Mouse (Mus musculus): ENCODE measurements at regions not wholly inside any gene's neighbourhood (a gene's known extent, or its start where the extent isn't known, plus 50 kb on each side); places are given as distances from the start of the nearest gene placed in this dataset.
A peak's percentile ranks its signal among the peaks of the same experiment; 100 is the strongest.

- peak; percentile 94 for DNase-seq (ENCODE audit: low read depth, low spot score)
These were observed 52.8 kb upstream of the Tmem178 start for GRCm38 (mm10) chr17:80891656-80892055.

- DNase-seq (ENCODE audit: low read depth, low spot score), result no peak
These were observed 55.3 kb upstream of the Tmem178 start for GRCm38 (mm10) chr17:80889095-80889494.

- DNase-seq (ENCODE audit: low read depth, low spot score), result no peak
These were observed 56.7 kb upstream of the Tmem178 start for GRCm38 (mm10) chr17:80887749-80888119.

GRCm38 (mm10) chr17:80887021-80887748 is 57.2 kb upstream of the Tmem178 start:
- DNase-seq (ENCODE audit: low read depth, low spot score), result no peak

- DNase-seq (ENCODE audit: low read depth, low spot score), result peak; percentile 59
These were observed 58.2 kb upstream of the Tmem178 start for GRCm38 (mm10) chr17:80886211-80886701.

GRCm38 (mm10) chr17:80885706-80886105 is 58.7 kb upstream of the Tmem178 start:
- DNase-seq (ENCODE audit: low read depth, low spot score), result no peak

- peak; percentile 27 for DNase-seq (ENCODE audit: low read depth, low spot score)
These were observed 59.5 kb upstream of the Tmem178 start for GRCm38 (mm10) chr17:80884886-80885285.

- peak; percentile 52 for DNase-seq (ENCODE audit: low read depth, low spot score)
These were observed 62.0 kb upstream of the Tmem178 start for GRCm38 (mm10) chr17:80882476-80882875.

- no peak for DNase-seq (ENCODE audit: low read depth, low spot score)
These were observed 64.1 kb upstream of the Tmem178 start for GRCm38 (mm10) chr17:80880325-80880724.

- DNase-seq (ENCODE audit: low read depth, low spot score), result peak; percentile 47
These were observed 68.9 kb upstream of the Tmem178 start for GRCm38 (mm10) chr17:80875352-80876044.

GRCm38 (mm10) chr17:80870965-80871364 is 73.5 kb upstream of the Tmem178 start:
- no peak for DNase-seq (ENCODE audit: low read depth, low spot score)

GRCm38 (mm10) chr17:80862338-80862737 is 82.1 kb upstream of the Tmem178 start:
- no peak for DNase-seq (ENCODE audit: low read depth, low spot score)

- no peak for DNase-seq (ENCODE audit: low read depth, low spot score)
These were observed 97.2 kb upstream of the Tmem178 start for GRCm38 (mm10) chr17:80846996-80847810.

GRCm38 (mm10) chr17:80845349-80845748 is 99.1 kb upstream of the Tmem178 start:
- peak; percentile 34 for DNase-seq (ENCODE audit: low read depth, low spot score)

GRCm38 (mm10) chr17:80841903-80842302 is 102.5 kb upstream of the Tmem178 start:
- DNase-seq (ENCODE audit: low read depth, low spot score), result no peak

- DNase-seq (ENCODE audit: low read depth, low spot score), result no peak
These were observed 103.5 kb upstream of the Tmem178 start for GRCm38 (mm10) chr17:80840896-80841295.

- no peak for DNase-seq (ENCODE audit: low read depth, low spot score)
These were observed 104.0 kb upstream of the Tmem178 start for GRCm38 (mm10) chr17:80840452-80840851.

GRCm38 (mm10) chr17:80834701-80835100 is 106.4 kb upstream of the Map4k3 start:
- DNase-seq (ENCODE audit: low read depth, low spot score), result no peak

GRCm38 (mm10) chr17:80834176-80834517 is 105.9 kb upstream of the Map4k3 start:
- no peak for DNase-seq (ENCODE audit: low read depth, low spot score)

GRCm38 (mm10) chr17:80833355-80834175 is 105.3 kb upstream of the Map4k3 start:
- peak; percentile 16 for DNase-seq (ENCODE audit: low read depth, low spot score)

GRCm38 (mm10) chr17:80831686-80832085 is 103.4 kb upstream of the Map4k3 start:
- DNase-seq (ENCODE audit: low read depth, low spot score), result no peak
